Mouse (Mus musculus) MEL (cell line): ENCODE results near the gene Hist3h2a. TPM values are rescaled to one million over a fixed set of nuclear protein-coding genes. Genes with fewer than 3 reads are reported as not detected.

Experiments used
- DNase-seq: peaks from one replicate; pipeline ENCODE4 v3.0.0; 2011; ENCODE audit warnings: low read depth, low spot score
- H3K27ac ChIP-seq: 2 replicates; pipeline ENCODE4 v1.5.1; 2012; ENCODE audit warnings: low read depth, mild to moderate bottlenecking, control low read depth, low read length, moderate library complexity; ENCODE audit not compliant: control insufficient read depth
- H3K27me3 ChIP-seq, 2 experiments: fragments of 150-350 bp in 1 of 2; sonication (generic) in 1 of 2; 2 replicates each; pipeline ENCODE4 v1.6.1; 2012; ENCODE audit warnings: low read length in 2 of 2, mild to moderate bottlenecking in 2 of 2, improper control_type of control experiment in 1 of 2, moderate library complexity in 1 of 2; ENCODE audit not compliant: insufficient read depth in 2 of 2, control insufficient read depth in 1 of 2
- H3K36me3 ChIP-seq, 2 experiments: 2 replicates each; pipeline ENCODE4 v1.6.1; 2012 to 2014; ENCODE audit warnings: low read length in 2 of 2, improper control_type of control experiment in 1 of 2, inconsistent platforms in 1 of 2, mild to moderate bottlenecking in 1 of 2; ENCODE audit not compliant: insufficient read depth in 2 of 2, control insufficient read depth in 1 of 2
- H3K4me1 ChIP-seq, 2 experiments: fragments of 150-350 bp in 1 of 2; sonication (generic) in 1 of 2; 2 replicates each; pipeline ENCODE4 v1.6.1; 2012; ENCODE audit warnings: low read length in 2 of 2, improper control_type of control experiment in 1 of 2, mild to moderate bottlenecking in 1 of 2; ENCODE audit not compliant: insufficient read depth in 2 of 2, control insufficient read depth in 1 of 2
- H3K4me3 ChIP-seq, 2 experiments: fragments of 150-350 bp in 1 of 2; sonication (generic) in 1 of 2; 2 replicates each; pipeline ENCODE4 v1.5.1; 2012; ENCODE audit warnings: low read depth in 2 of 2, low read length in 2 of 2, mild to moderate bottlenecking in 2 of 2, moderate library complexity in 2 of 2, control low read depth in 1 of 2, improper control_type of control experiment in 1 of 2; ENCODE audit not compliant: control insufficient read depth in 1 of 2, insufficient read depth in 1 of 2
- H3K79me2 ChIP-seq: 2 replicates; pipeline ENCODE4 v1.6.1; 2012; ENCODE audit warnings: mild to moderate bottlenecking, low read length, moderate library complexity; ENCODE audit not compliant: control insufficient read depth, poor library complexity, insufficient read depth
- H3K9ac ChIP-seq: 2 replicates; pipeline ENCODE4 v1.6.1; 2012; ENCODE audit warnings: low read depth, mild to moderate bottlenecking, control low read depth, low read length, moderate library complexity; ENCODE audit not compliant: control insufficient read depth, poor library complexity, severe bottlenecking
- H3K9me3 ChIP-seq: fragments of 150-350 bp; sonication (generic); replicated peaks from 2 replicates; pipeline ENCODE4 v1.6.1; 2012; ENCODE audit warnings: mild to moderate bottlenecking, low read length, improper control_type of control experiment, moderate library complexity; ENCODE audit not compliant: insufficient read depth
- BHLHE40 ChIP-seq: IDR thresholded peaks from 2 replicates; pipeline ENCODE4 v1.6.1; 2012; ENCODE audit warnings: low read depth, mild to moderate bottlenecking, inconsistent platforms, low read length, improper control_type of control experiment, borderline replicate concordance
- CHD1 ChIP-seq: IDR thresholded peaks from 2 replicates; pipeline ENCODE4 v1.6.1; 2012; ENCODE audit warnings: low read depth, mild to moderate bottlenecking, inconsistent platforms, low read length, improper control_type of control experiment
- E2F4 ChIP-seq: IDR thresholded peaks from 2 replicates; pipeline ENCODE4 v1.6.1; 2011; ENCODE audit warnings: low read depth, low read length, improper control_type of control experiment, borderline replicate concordance
- ELF1 ChIP-seq: IDR thresholded peaks from 2 replicates; pipeline ENCODE4 v1.6.1; 2014; ENCODE audit warnings: low read depth, mild to moderate bottlenecking, inconsistent platforms, low read length, improper control_type of control experiment, moderate library complexity
- EP300 ChIP-seq, 2 experiments: IDR thresholded peaks; 2 replicates each; pipeline ENCODE4 v1.6.1; 2011; ENCODE audit warnings: improper control_type of control experiment in 2 of 2, low read length in 2 of 2, low read depth in 1 of 2, mild to moderate bottlenecking in 1 of 2
- ETS1 ChIP-seq: IDR thresholded peaks from 2 replicates; pipeline ENCODE4 v1.6.1; 2012; ENCODE audit warnings: low read depth, mild to moderate bottlenecking, inconsistent platforms, low read length, improper control_type of control experiment, moderate library complexity
- JUND ChIP-seq: IDR thresholded peaks from 2 replicates; pipeline ENCODE4 v1.6.1; 2011; ENCODE audit warnings: low read depth, mild to moderate bottlenecking, improper control_type of control experiment, low read length
- KAT2A ChIP-seq: conservative IDR thresholded peaks from 2 replicates; pipeline ENCODE4 v1.6.1; 2012; ENCODE audit warnings: low read depth, low read length, improper control_type of control experiment, inconsistent platforms
- MAFK ChIP-seq: IDR thresholded peaks from 2 replicates; pipeline ENCODE4 v1.6.1; 2011; ENCODE audit warnings: low read depth, mild to moderate bottlenecking, low read length, improper control_type of control experiment, borderline replicate concordance
- MEF2A ChIP-seq: IDR thresholded peaks from 2 replicates; pipeline ENCODE4 v1.6.1; 2014; ENCODE audit warnings: low read depth, mild to moderate bottlenecking, inconsistent platforms, low read length, improper control_type of control experiment; ENCODE audit not compliant: poor library complexity, insufficient replicate concordance, severe bottlenecking; ENCODE audit errors: extremely low read depth
- MXI1 ChIP-seq: IDR thresholded peaks from 2 replicates; pipeline ENCODE4 v1.6.1; 2011; ENCODE audit warnings: mild to moderate bottlenecking, low read depth, low read length, improper control_type of control experiment
- NELFE ChIP-seq: IDR thresholded peaks from 2 replicates; pipeline ENCODE4 v1.6.1; 2011; ENCODE audit warnings: low read depth, low read length, improper control_type of control experiment
- NRF1 ChIP-seq: IDR thresholded peaks from 2 replicates; pipeline ENCODE4 v1.6.1; 2014; ENCODE audit warnings: low read depth, mild to moderate bottlenecking, inconsistent platforms, low read length, improper control_type of control experiment, moderate library complexity; ENCODE audit not compliant: poor library complexity, insufficient read depth, severe bottlenecking
- POLR2A ChIP-seq, 2 experiments: IDR thresholded peaks; 2 replicates each; pipeline ENCODE4 v1.6.1; 2011 to 2012; ENCODE audit warnings: low read length in 2 of 2, mild to moderate bottlenecking in 2 of 2, control low read depth in 1 of 2, improper control_type of control experiment in 1 of 2, low read depth in 1 of 2, moderate library complexity in 1 of 2; ENCODE audit not compliant: control insufficient read depth in 1 of 2, insufficient read depth in 1 of 2, poor library complexity in 1 of 2
- POLR2AphosphoS5 ChIP-seq: IDR thresholded peaks from 2 replicates; pipeline ENCODE4 v1.6.1; 2012; ENCODE audit warnings: low read depth, borderline replicate concordance, mild to moderate bottlenecking, inconsistent platforms, low read length, moderate library complexity, mixed read lengths
- RAD21 ChIP-seq: IDR thresholded peaks from 2 replicates; pipeline ENCODE4 v1.6.1; 2011; ENCODE audit warnings: mild to moderate bottlenecking, low read depth, low read length, improper control_type of control experiment
- RCOR1 ChIP-seq: IDR thresholded peaks from 2 replicates; pipeline ENCODE4 v1.6.1; 2012; ENCODE audit warnings: low read depth, mild to moderate bottlenecking, inconsistent platforms, low read length, improper control_type of control experiment
- SIN3A ChIP-seq: IDR thresholded peaks from 2 replicates; pipeline ENCODE4 v1.6.1; 2012; ENCODE audit warnings: low read length, improper control_type of control experiment, inconsistent platforms
- TAL1 ChIP-seq: IDR thresholded peaks from 2 replicates; pipeline ENCODE4 v1.6.1; 2012; ENCODE audit warnings: mild to moderate bottlenecking, inconsistent platforms, low read length, moderate library complexity, mixed read lengths
- TBP ChIP-seq: IDR thresholded peaks from 2 replicates; pipeline ENCODE4 v1.8.0; 2011; ENCODE audit warnings: low read depth, low read length, improper control_type of control experiment
- TCF12 ChIP-seq: IDR thresholded peaks from 2 replicates; pipeline ENCODE4 v1.6.1; 2014; ENCODE audit warnings: low read depth, mild to moderate bottlenecking, inconsistent platforms, low read length, improper control_type of control experiment, moderate library complexity
- USF2 ChIP-seq, 2 experiments: IDR thresholded peaks; 2 replicates each; pipeline ENCODE4 v1.6.1; 2011 to 2012; ENCODE audit warnings: improper control_type of control experiment in 2 of 2, low read length in 2 of 2, borderline replicate concordance in 1 of 2, inconsistent platforms in 1 of 2, low read depth in 1 of 2, mild to moderate bottlenecking in 1 of 2; ENCODE audit not compliant: insufficient read depth in 1 of 2
- ZKSCAN1 ChIP-seq: IDR thresholded peaks from 2 replicates; pipeline ENCODE4 v1.6.1; 2012; ENCODE audit warnings: low read depth, mild to moderate bottlenecking, inconsistent platforms, low read length, improper control_type of control experiment, moderate library complexity
- ZNF384 ChIP-seq: IDR thresholded peaks from 2 replicates; pipeline ENCODE4 v1.6.1; 2012; ENCODE audit warnings: low read depth, mild to moderate bottlenecking, inconsistent platforms, low read length, improper control_type of control experiment
- polyA plus RNA-seq, 2 experiments: library from polyadenylated mRNA; stranded (reverse) in 1 of 2; unstranded in 1 of 2; fragments of >175 nt in 1 of 2; fragments of >200 nt in 1 of 2; gene quantifications; 2 replicates each; pipeline versions ENCODE4 v1.2.1 to v1.2.4; 2012; ENCODE audit warnings: low replicate concordance in 2 of 2, low read depth in 1 of 2; ENCODE audit not compliant: insufficient read length in 2 of 2, insufficient read depth in 1 of 2, missing spikeins in 1 of 2
- total RNA-seq: library from RNA; depleted of rRNA; stranded (reverse); fragments of 300-350 nt; gene quantifications from 2 replicates; pipeline ENCODE4 v1.2.3, GENCODE M21; 2012

Hist3h2a gene
- total and polyA plus RNA-seq, 3 experiments, result 0.42 to 184 TPM; not detected in 1

- peaks cover 0 to 13% of the 10 kb centered on the region in 2 experiments; a peak in 2 of 4 replicates for H3K36me3 ChIP-seq
- peaks cover 1% of the 10 kb centered on the region; the same call in 1 of the 2 replicates for H3K79me2 ChIP-seq
- H3K27ac ChIP-seq, result no peak overlapping the region
- peak overlapping the region; percentile 29 to 72 for H3K4me3 ChIP-seq
- peak overlapping the region; percentile 54 for H3K9ac ChIP-seq
- peaks cover 4 to 15% of the 10 kb centered on the region in 2 experiments; a peak in 3 of 4 replicates for H3K4me1 ChIP-seq
- no peaks in the 10 kb centered on the region for H3K27me3 ChIP-seq
- no peaks in the 10 kb centered on the region for H3K9me3 ChIP-seq
- no peak for TF ChIP-seq ZKSCAN1
- no peak for TF ChIP-seq MXI1
- TF ChIP-seq ZNF384, result peak; percentile 66; the same call in 1 of the 2 replicates
- no peak for TF ChIP-seq MEF2A
- no peak for TF ChIP-seq E2F4
- no peak for TF ChIP-seq ETS1
- no peak for TF ChIP-seq ELF1
- peak; percentile 65; the same call in 1 of the 2 replicates for TF ChIP-seq MAFK
- no peak for TF ChIP-seq TAL1
- peak; percentile 97 for TF ChIP-seq TBP
- TF ChIP-seq NRF1, result no peak
- no peak for TF ChIP-seq NELFE
- no peak for TF ChIP-seq EP300 (IDR thresholded peaks at IDR 0.05; ENCODE audit: low read depth in 1 of 2, low read length in 2 of 2)
- no peak for TF ChIP-seq CHD1
- TF ChIP-seq USF2 (IDR thresholded peaks at IDR 0.05; ENCODE audit: borderline replicate concordance in 1 of 2, insufficient read depth in 1 of 2, low read depth in 1 of 2, low read length in 2 of 2), result no peak
- no peak for TF ChIP-seq JUND
- TF ChIP-seq POLR2AphosphoS5, result no peak
- no peak for TF ChIP-seq RCOR1
- TF ChIP-seq SIN3A, result no peak
- no peak for TF ChIP-seq POLR2A (IDR thresholded peaks at IDR 0.05; ENCODE audit: control insufficient read depth in 1 of 2, insufficient read depth in 1 of 2, low read depth in 1 of 2, low read length in 2 of 2, poor library complexity in 1 of 2)
- TF ChIP-seq BHLHE40, result no peak
- no peak for TF ChIP-seq TCF12
- TF ChIP-seq RAD21, result no peak
- no peak for TF ChIP-seq KAT2A
- peak; percentile 75 for DNase-seq
These were observed 27.4 kb upstream of the Hist3h2a start for GRCm38 (mm10) chr11:58927053-58927452.
